Mouse (Mus musculus) right cerebral cortex, adult 18-20 months (tissue): ENCODE results near the gene Kdm1b.
A peak's percentile ranks its signal among the peaks of the same experiment; 100 is the strongest.

Experiments used
- DNase-seq: peaks from one replicate; pipeline ENCODE4 v3.0.0; 2022; ENCODE audit warnings: mixed read lengths

Gene Kdm1b

GRCm38 (mm10) chr13:47043030-47043680 lies at the start of gene Kdm1b:
Gene Kdm1b, plus strand, starts transcription at chr13:47043499.
- peak; percentile 99 for DNase-seq

- DNase-seq, result no peak
These were observed 45.9 kb upstream of the Kdm1b start for GRCm38 (mm10) chr13:46997355-46997754.

- no peak for DNase-seq
These were observed 43.8 kb upstream of the Kdm1b start for GRCm38 (mm10) chr13:46999498-46999897.

- no peak for DNase-seq
These were observed 41.7 kb upstream of the Kdm1b start for GRCm38 (mm10) chr13:47001590-47001989.

GRCm38 (mm10) chr13:47013740-47014139 lies 29.6 kb upstream of the Kdm1b start:
- no peak for DNase-seq

- peak; percentile 76 for DNase-seq
These were observed 28.7 kb upstream of the Kdm1b start, which contains the start of gene Nhlrc1 for GRCm38 (mm10) chr13:47014334-47015194. Gene Nhlrc1, minus strand, starts transcription at chr13:47014850.

- no peak for DNase-seq
These were observed 28.2 kb upstream of the Kdm1b start for GRCm38 (mm10) chr13:47015195-47015501.

GRCm38 (mm10) chr13:47017259-47017658 lies 26.0 kb upstream of the Kdm1b start:
- DNase-seq, result peak; percentile 49

GRCm38 (mm10) chr13:47019774-47020173 lies 23.5 kb upstream of the Kdm1b start:
- no peak for DNase-seq

GRCm38 (mm10) chr13:47020798-47021197 lies 22.5 kb upstream of the Kdm1b start:
- no peak for DNase-seq

GRCm38 (mm10) chr13:47030376-47031107 lies 12.8 kb upstream of the Kdm1b start:
- no peak for DNase-seq

- no peak for DNase-seq
These were observed 9.7 kb upstream of the Kdm1b start for GRCm38 (mm10) chr13:47033602-47034001.

GRCm38 (mm10) chr13:47037946-47038345 lies 5.4 kb upstream of the Kdm1b start:
- no peak for DNase-seq

GRCm38 (mm10) chr13:47040061-47040460 lies 3.2 kb upstream of the Kdm1b start:
- DNase-seq, result no peak

GRCm38 (mm10) chr13:47042024-47042633 lies 1.2 kb upstream of the Kdm1b start:
- no peak for DNase-seq

- no peak for DNase-seq
These were observed 726 bp downstream of the Kdm1b start for GRCm38 (mm10) chr13:47043833-47044616.

GRCm38 (mm10) chr13:47044617-47044947 lies 1.3 kb downstream of the Kdm1b start, which contains the start of gene Tpmt:
Gene Tpmt, minus strand, starts transcription at chr13:47044737.
- no peak for DNase-seq

- DNase-seq, result no peak
These were observed 4.7 kb downstream of the Kdm1b start for GRCm38 (mm10) chr13:47047996-47048395.

- no peak for DNase-seq
These were observed 6.7 kb downstream of the Kdm1b start for GRCm38 (mm10) chr13:47050009-47050408.

GRCm38 (mm10) chr13:47053971-47054370 lies 10.7 kb downstream of the Kdm1b start:
- no peak for DNase-seq

GRCm38 (mm10) chr13:47056126-47056525 lies 12.8 kb downstream of the Kdm1b start:
- DNase-seq, result peak; percentile 72

GRCm38 (mm10) chr13:47056781-47057180 lies 13.5 kb downstream of the Kdm1b start:
- DNase-seq, result no peak
